Mouse (Mus musculus) G1E (cell line): Measurements from ENCODE around the gene Enox1. TPM values are rescaled to one million over a fixed set of nuclear protein-coding genes. Genes with fewer than 3 reads are reported as not detected.

Source experiments
- ATAC-seq: 2 replicates; pipeline ENCODE4 v1.8.0; 2016; ENCODE audit warnings: mild to moderate bottlenecking; ENCODE audit not compliant: insufficient number of reproducible peaks, poor library complexity, low FRiP score, severe bottlenecking; ENCODE audit errors: extremely low read depth
- DNase-seq: peaks from one replicate; pipeline ENCODE4 v3.0.0; 2012; ENCODE audit warnings: low spot score
- H3K27me3 ChIP-seq: 2 replicates; pipeline ENCODE4 v1.6.1; 2012; ENCODE audit warnings: mild to moderate bottlenecking, low read length, inconsistent platforms; ENCODE audit not compliant: insufficient read depth
- H3K36me3 ChIP-seq: replicated peaks from 2 replicates; pipeline ENCODE3; 2012; ENCODE audit warnings: mild to moderate bottlenecking, inconsistent platforms
- H3K4me1 ChIP-seq: 2 replicates; pipeline ENCODE4 v1.6.1; 2012; ENCODE audit warnings: low read depth, low read length, inconsistent platforms, mixed read lengths; ENCODE audit not compliant: insufficient read depth
- H3K4me3 ChIP-seq: 2 replicates; pipeline ENCODE4 v1.5.1; 2012; ENCODE audit warnings: low read depth, mild to moderate bottlenecking, inconsistent platforms, low read length, moderate library complexity, mixed read lengths
- H3K9me3 ChIP-seq: replicated peaks from 2 replicates; pipeline ENCODE4 v1.6.1; 2012; ENCODE audit warnings: inconsistent platforms
- CTCF ChIP-seq: IDR thresholded peaks from 2 replicates; pipeline ENCODE4 v1.5.1; 2012; ENCODE audit warnings: low read depth, low read length, inconsistent platforms, mixed read lengths
- GATA1 ChIP-seq: IDR thresholded peaks from 2 replicates; pipeline ENCODE4 v1.6.1; 2012; ENCODE audit warnings: borderline replicate concordance, low read length, inconsistent platforms, mixed read lengths
- GATA2 ChIP-seq: IDR thresholded peaks from 2 replicates; pipeline ENCODE4 v1.6.1; 2012; ENCODE audit warnings: low read depth, low read length, inconsistent platforms, borderline replicate concordance
- POLR2AphosphoS5 ChIP-seq: IDR thresholded peaks from 2 replicates; pipeline ENCODE4 v1.6.1; 2012; ENCODE audit warnings: low read depth, low read length, inconsistent platforms; ENCODE audit not compliant: insufficient replicate concordance
- TAL1 ChIP-seq: conservative IDR thresholded peaks from 2 replicates; pipeline ENCODE4 v1.6.1; 2012; ENCODE audit warnings: low read depth, low read length, inconsistent platforms, mixed read lengths
- polyA plus RNA-seq: library from polyadenylated mRNA; stranded (reverse); fragments of >175 nt; gene quantifications from 2 replicates; pipeline ENCODE4 v1.2.3, GENCODE M21; 2012
- total RNA-seq, 2 experiments: library from RNA; stranded (forward) in 1 of 2; stranded (reverse) in 1 of 2; fragments of 200-1000 nt in 1 of 2; fragments of >200 nt in 1 of 2; fragmentation: Nextera tagmentation in 1 of 2; gene quantifications; 2 replicates each; pipeline ENCODE4 v1.2.3; 2014 to 2017

Enox1 gene
- total and polyA plus RNA-seq, 3 experiments, result 0.05 TPM; not detected in 2

- no peaks in the 10 kb centered on the region for H3K4me1 ChIP-seq
- no peaks in the 10 kb centered on the region for H3K27me3 ChIP-seq
- H3K9me3 ChIP-seq, result peaks cover 45% of the 10 kb centered on the region
- no peak for DNase-seq
- ATAC-seq, result no peak
- TF ChIP-seq POLR2AphosphoS5, result no peak
- no peak for TF ChIP-seq GATA1
- TF ChIP-seq TAL1, result no peak
- no peak for TF ChIP-seq GATA2
- no peak for TF ChIP-seq CTCF
- H3K4me3 ChIP-seq, result no peak overlapping the region
- H3K36me3 ChIP-seq, result no peaks in the 10 kb centered on the region
These were observed 232.7 kb downstream of the Enox1 start for GRCm38 (mm10) chr14:77389276-77389675.

- H3K27me3 ChIP-seq, result no peaks in the 10 kb centered on the region
- H3K4me1 ChIP-seq, result no peaks in the 10 kb centered on the region
- H3K4me3 ChIP-seq, result no peak overlapping the region
- no peak for ATAC-seq
- TF ChIP-seq GATA1 (no peak), GATA2 (no peak), POLR2AphosphoS5 (no peak), CTCF (no peak), TAL1 (no peak)
- H3K9me3 ChIP-seq, result peaks cover 43% of the 10 kb centered on the region
- no peaks in the 10 kb centered on the region for H3K36me3 ChIP-seq
- DNase-seq, result no peak
These were observed 235.9 kb downstream of the Enox1 start for GRCm38 (mm10) chr14:77392476-77392875.

GRCm38 (mm10) chr14:77406241-77407114 lies 249.9 kb downstream of the Enox1 start:
- peaks cover 44% of the 10 kb centered on the region for H3K9me3 ChIP-seq
- TF ChIP-seq GATA2, result no peak
- no peak for TF ChIP-seq CTCF
- no peak for TF ChIP-seq POLR2AphosphoS5
- no peak for TF ChIP-seq GATA1
- no peak for TF ChIP-seq TAL1
- ATAC-seq, result no peak

GRCm38 (mm10) chr14:77409271-77409940 lies 252.8 kb downstream of the Enox1 start:
- Histone ChIP-seq H3K4me3 (no peak overlapping the region), H3K9me3 (peaks cover 48% of the 10 kb centered on the region), H3K27me3 (no peaks in the 10 kb centered on the region), H3K36me3 (no peaks in the 10 kb centered on the region), H3K4me1 (no peaks in the 10 kb centered on the region)
- no peak for ATAC-seq
- no peak for TF ChIP-seq GATA2
- TF ChIP-seq POLR2AphosphoS5, result no peak
- TF ChIP-seq TAL1, result no peak
- TF ChIP-seq GATA1, result no peak
- TF ChIP-seq CTCF, result no peak
- no peak for DNase-seq

More at GRCm38 (mm10) chr14:77406241-77407114, 249.9 kb downstream of the Enox1 start:
- Histone ChIP-seq H3K4me1 (no peaks in the 10 kb centered on the region), H3K4me3 (no peak overlapping the region), H3K36me3 (no peaks in the 10 kb centered on the region), H3K27me3 (no peaks in the 10 kb centered on the region)
- DNase-seq, result no peak

- Histone ChIP-seq H3K4me1 (no peaks in the 10 kb centered on the region), H3K27me3 (no peaks in the 10 kb centered on the region), H3K9me3 (peaks cover 49% of the 10 kb centered on the region), H3K36me3 (no peaks in the 10 kb centered on the region), H3K4me3 (no peak overlapping the region)
- DNase-seq (no peak), ATAC-seq (no peak)
- no peak for TF ChIP-seq TAL1
- no peak for TF ChIP-seq GATA2
- TF ChIP-seq POLR2AphosphoS5, result no peak
- no peak for TF ChIP-seq GATA1
- no peak for TF ChIP-seq CTCF
These were observed 253.8 kb downstream of the Enox1 start for GRCm38 (mm10) chr14:77410354-77410753.

GRCm38 (mm10) chr14:77413106-77413505 lies 256.5 kb downstream of the Enox1 start:
- no peak overlapping the region for H3K4me3 ChIP-seq

More at GRCm38 (mm10) chr14:77413106-77413505, 256.5 kb downstream of the Enox1 start:
- peaks cover 49% of the 10 kb centered on the region for H3K9me3 ChIP-seq
- H3K4me1 ChIP-seq, result no peaks in the 10 kb centered on the region
- TF ChIP-seq CTCF (no peak), GATA1 (no peak), POLR2AphosphoS5 (no peak), TAL1 (no peak), GATA2 (no peak)
- no peaks in the 10 kb centered on the region for H3K27me3 ChIP-seq
- H3K36me3 ChIP-seq, result no peaks in the 10 kb centered on the region
- DNase-seq (no peak), ATAC-seq (no peak)
